Mouse (Mus musculus) liver, embryonic 16.5 days (tissue): ENCODE measurements around the gene Creg2. TPM values are rescaled to one million over a fixed set of nuclear protein-coding genes. Genes with fewer than 3 reads are reported as not detected.

Experiments
- ATAC-seq: fragments of 200-750 bp; cut with Nextera tagmentation; 2 replicates; pipeline ENCODE4 v1.8.0; 2017; ENCODE audit warnings: low read depth, mild to moderate bottlenecking, moderate number of reproducible peaks, moderate library complexity
- H3K27ac ChIP-seq: fragments of 300-500 bp; sonication (generic); 2 replicates; pipeline ENCODE4 v1.5.1; 2014; ENCODE audit warnings: mild to moderate bottlenecking, low read length
- H3K27me3 ChIP-seq: fragments of 300-500 bp; sonication (generic); 2 replicates; pipeline ENCODE4 v1.6.1; 2014; ENCODE audit warnings: low read depth, low read length, mixed read lengths; ENCODE audit not compliant: control insufficient read depth, insufficient read depth
- H3K36me3 ChIP-seq: fragments of 300-500 bp; sonication (generic); 2 replicates; pipeline ENCODE4 v1.6.1; 2014; ENCODE audit warnings: mild to moderate bottlenecking; ENCODE audit not compliant: control insufficient read depth, insufficient read depth
- H3K4me1 ChIP-seq: fragments of 300-500 bp; sonication (generic); 2 replicates; pipeline ENCODE4 v1.6.1; 2014; ENCODE audit warnings: low read depth, low read length, mixed read lengths; ENCODE audit not compliant: control insufficient read depth
- H3K4me2 ChIP-seq: fragments of 300-500 bp; sonication (generic); 2 replicates; pipeline ENCODE4 v1.6.1; 2014; ENCODE audit warnings: low read depth, low read length, mixed read lengths
- H3K4me3 ChIP-seq: fragments of 300-500 bp; sonication (generic); 2 replicates; pipeline ENCODE4 v1.5.1; 2014; ENCODE audit warnings: low read depth, mild to moderate bottlenecking, low read length
- H3K9ac ChIP-seq: fragments of 300-500 bp; sonication (generic); 2 replicates; pipeline ENCODE4 v1.6.1; 2014; ENCODE audit warnings: low read depth, low read length
- H3K9me3 ChIP-seq: fragments of 300-500 bp; sonication (generic); replicated peaks from 2 replicates; pipeline ENCODE4 v1.6.1; 2016; ENCODE audit warnings: low read length; ENCODE audit not compliant: control insufficient read depth
- WGBS: fragments of 180-500 bp; shearing (Covaris S2); extraction: QIAGEN DNeasy Blood & Tissue Kit; methylation state at CpG from one replicate; pipeline ENCODE4 v1.1.7; 2014; ENCODE audit not compliant: insufficient replicate concordance; 5-methylcytosine and 5-hydroxymethylcytosine counted together
- polyA plus RNA-seq: library from polyadenylated mRNA; unstranded; fragments of >200 nt; fragmentation: Nextera tagmentation; extraction: Ambion mirVana; gene quantifications from 2 replicates; pipeline ENCODE4 v1.2.1, GENCODE M21; 2015

Creg2 gene
- polyA plus RNA-seq, 1 experiment from 2014 or later, result not detected

GRCm38 (mm10) chr1:39685841-39686240, 34.6 kb upstream of the Creg2 start:
- no peaks in the 10 kb centered on the region for H3K4me1 ChIP-seq

GRCm38 (mm10) chr1:39681638-39682037, 30.4 kb upstream of the Creg2 start:
- Histone ChIP-seq H3K36me3 (no peaks in the 10 kb centered on the region), H3K4me1 (no peaks in the 10 kb centered on the region)

More at GRCm38 (mm10) chr1:39685841-39686240, 34.6 kb upstream of the Creg2 start:
- no peak overlapping the region for H3K4me2 ChIP-seq
- no peak for ATAC-seq
- H3K27ac ChIP-seq, result no peak overlapping the region
- no peak overlapping the region for H3K4me3 ChIP-seq
- H3K9ac ChIP-seq, result no peak overlapping the region
- no peaks in the 10 kb centered on the region for H3K9me3 ChIP-seq
- H3K36me3 ChIP-seq, result no peaks in the 10 kb centered on the region
- WGBS, result 3% methylated on average over 1 of the region's 1 CpGs
- H3K27me3 ChIP-seq, result no peaks in the 10 kb centered on the region

GRCm38 (mm10) chr1:39680546-39680945, 29.3 kb upstream of the Creg2 start:
- Histone ChIP-seq H3K4me3 (no peak overlapping the region), H3K4me1 (no peaks in the 10 kb centered on the region), H3K4me2 (no peak overlapping the region), H3K9ac (no peak overlapping the region), H3K27ac (no peak overlapping the region), H3K36me3 (no peaks in the 10 kb centered on the region), H3K27me3 (no peaks in the 10 kb centered on the region), H3K9me3 (no peaks in the 10 kb centered on the region)
- no peak for ATAC-seq
- WGBS, result 50% methylated on average over 6 of the region's 6 CpGs

More at GRCm38 (mm10) chr1:39681638-39682037, 30.4 kb upstream of the Creg2 start:
- Histone ChIP-seq H3K9ac (no peak overlapping the region), H3K4me2 (no peak overlapping the region), H3K27me3 (no peaks in the 10 kb centered on the region), H3K9me3 (no peaks in the 10 kb centered on the region), H3K27ac (no peak overlapping the region), H3K4me3 (no peak overlapping the region)
- no peak for ATAC-seq
- 73% methylated on average over 5 of the region's 5 CpGs for WGBS

GRCm38 (mm10) chr1:39678883-39679282, 27.6 kb upstream of the Creg2 start:
- H3K9me3 ChIP-seq, result no peaks in the 10 kb centered on the region
- no peak overlapping the region for H3K27ac ChIP-seq
- H3K36me3 ChIP-seq, result no peaks in the 10 kb centered on the region
- no peak for ATAC-seq
- H3K4me2 ChIP-seq, result no peak overlapping the region
- no peaks in the 10 kb centered on the region for H3K27me3 ChIP-seq
- WGBS, result 56% methylated on average over 8 of the region's 8 CpGs
- no peak overlapping the region for H3K9ac ChIP-seq
- H3K4me1 ChIP-seq, result no peaks in the 10 kb centered on the region
- no peak overlapping the region for H3K4me3 ChIP-seq

GRCm38 (mm10) chr1:39676221-39676876, 25.1 kb upstream of the Creg2 start:
- no peak overlapping the region for H3K9ac ChIP-seq
- H3K4me2 ChIP-seq, result no peak overlapping the region
- H3K4me1 ChIP-seq, result no peaks in the 10 kb centered on the region
- no peaks in the 10 kb centered on the region for H3K27me3 ChIP-seq
- no peaks in the 10 kb centered on the region for H3K36me3 ChIP-seq
- 66% methylated on average over 5 of the region's 5 CpGs for WGBS
- no peak overlapping the region for H3K4me3 ChIP-seq
- no peaks in the 10 kb centered on the region for H3K9me3 ChIP-seq
- H3K27ac ChIP-seq, result no peak overlapping the region
- ATAC-seq, result no peak

- 73% methylated on average over 9 of the region's 9 CpGs for WGBS
- no peaks in the 10 kb centered on the region for H3K27me3 ChIP-seq
- H3K4me2 ChIP-seq, result no peak overlapping the region
- H3K9ac ChIP-seq, result no peak overlapping the region
- no peaks in the 10 kb centered on the region for H3K9me3 ChIP-seq
- no peaks in the 10 kb centered on the region for H3K4me1 ChIP-seq
- no peaks in the 10 kb centered on the region for H3K36me3 ChIP-seq
- no peak for ATAC-seq
- H3K27ac ChIP-seq, result no peak overlapping the region
- no peak overlapping the region for H3K4me3 ChIP-seq
These were observed 21.3 kb upstream of the Creg2 start for GRCm38 (mm10) chr1:39672362-39673105.

GRCm38 (mm10) chr1:39670211-39670935, 19.1 kb upstream of the Creg2 start:
- H3K9me3 ChIP-seq, result no peaks in the 10 kb centered on the region
- no peaks in the 10 kb centered on the region for H3K27me3 ChIP-seq
- no peak overlapping the region for H3K4me2 ChIP-seq
- no peak for ATAC-seq
- no peaks in the 10 kb centered on the region for H3K36me3 ChIP-seq
- no peak overlapping the region for H3K9ac ChIP-seq
- no peak overlapping the region for H3K27ac ChIP-seq
- no peaks in the 10 kb centered on the region for H3K4me1 ChIP-seq
- H3K4me3 ChIP-seq, result no peak overlapping the region
- WGBS, result 76% methylated on average over 17 of the region's 17 CpGs

- WGBS, result 70% methylated on average over 12 of the region's 12 CpGs
- no peaks in the 10 kb centered on the region for H3K36me3 ChIP-seq
- no peaks in the 10 kb centered on the region for H3K27me3 ChIP-seq
- H3K9me3 ChIP-seq, result no peaks in the 10 kb centered on the region
- ATAC-seq, result no peak
- H3K27ac ChIP-seq, result no peak overlapping the region
- H3K9ac ChIP-seq, result no peak overlapping the region
- H3K4me1 ChIP-seq, result no peaks in the 10 kb centered on the region
- H3K4me3 ChIP-seq, result no peak overlapping the region
- no peak overlapping the region for H3K4me2 ChIP-seq
These were observed 15.5 kb upstream of the Creg2 start for GRCm38 (mm10) chr1:39666751-39667252.
